Mouse (Mus musculus) kidney, embryonic 15.5 days (tissue): ENCODE data around the gene Plekha7. TPM values are rescaled to one million over a fixed set of nuclear protein-coding genes. Genes with fewer than 3 reads are reported as not detected.

ENCODE experiments used
- ATAC-seq: fragments of 200-750 bp; cut with Nextera tagmentation; replicated peaks from 2 replicates; pipeline ENCODE4 v1.8.0; 2017; ENCODE audit warnings: moderate TSS enrichment; ENCODE audit not compliant: low FRiP score
- H3K27ac ChIP-seq: fragments of 300-500 bp; sonication (generic); 2 replicates; pipeline ENCODE4 v1.5.1; 2015; ENCODE audit warnings: mild to moderate bottlenecking, inconsistent platforms
- H3K27me3 ChIP-seq: fragments of 300-500 bp; sonication (generic); 2 replicates; pipeline ENCODE4 v1.6.1; 2015; ENCODE audit warnings: inconsistent platforms
- H3K36me3 ChIP-seq: fragments of 300-500 bp; sonication (generic); 2 replicates; pipeline ENCODE4 v1.6.1; 2015; ENCODE audit warnings: inconsistent platforms
- H3K4me1 ChIP-seq: fragments of 300-500 bp; sonication (generic); 2 replicates; pipeline ENCODE4 v1.6.1; 2015; ENCODE audit warnings: inconsistent platforms
- H3K4me2 ChIP-seq: fragments of 300-500 bp; sonication (generic); 2 replicates; pipeline ENCODE4 v1.6.1; 2015; ENCODE audit warnings: moderate library complexity, mild to moderate bottlenecking, inconsistent platforms
- H3K4me3 ChIP-seq: fragments of 300-500 bp; sonication (generic); replicated peaks from 2 replicates; pipeline ENCODE4 v1.5.1; 2015; ENCODE audit warnings: mild to moderate bottlenecking, inconsistent platforms
- H3K9ac ChIP-seq: fragments of 300-500 bp; sonication (generic); 2 replicates; pipeline ENCODE4 v1.6.1; 2015; ENCODE audit warnings: mild to moderate bottlenecking, inconsistent platforms
- H3K9me3 ChIP-seq: fragments of 300-500 bp; sonication (generic); replicated peaks from 2 replicates; pipeline ENCODE4 v1.6.1; 2016; ENCODE audit warnings: inconsistent platforms
- WGBS: fragments of 180-500 bp; shearing (Covaris S2); methylation state at CpG from one replicate; pipeline ENCODE4 v1.1.7; 2015; ENCODE audit warnings: mixed read lengths; 5-methylcytosine and 5-hydroxymethylcytosine counted together
- polyA plus RNA-seq: library from polyadenylated mRNA; unstranded; fragments of >200 nt; fragmentation: Nextera tagmentation; extraction: Ambion mirVana; gene quantifications from 2 replicates; pipeline ENCODE4 v1.2.1, GENCODE M21; 2015

Plekha7 gene
- polyA plus RNA-seq, 1 experiment from 2014 or later = 14.1 TPM

- Histone ChIP-seq H3K4me2 (no peak overlapping the region), H3K27ac (no peak overlapping the region), H3K4me1 (peaks cover 14% of the 10 kb centered on the region), H3K4me3 (no peak overlapping the region), H3K9ac (no peak overlapping the region), H3K36me3 (no peaks in the 10 kb centered on the region), H3K27me3 (peaks cover 7% of the 10 kb centered on the region), H3K9me3 (no peaks in the 10 kb centered on the region)
- 74% methylated on average over 11 of the region's 11 CpGs for whole genome bisulfite sequencing
- ATAC-seq = no peak
Observed at GRCm38 (mm10) chr7:116230811-116231609, 77.2 kb downstream of the Plekha7 start.

- Histone ChIP-seq H3K27ac (no peak overlapping the region), H3K9me3 (no peaks in the 10 kb centered on the region), H3K4me2 (no peak overlapping the region), H3K9ac (no peak overlapping the region), H3K27me3 (no peaks in the 10 kb centered on the region), H3K4me3 (no peak overlapping the region), H3K4me1 (peaks cover 10% of the 10 kb centered on the region), H3K36me3 (no peaks in the 10 kb centered on the region)
- no peak for ATAC-seq
- WGBS = 77% methylated on average over 7 of the region's 7 CpGs
Observed at GRCm38 (mm10) chr7:116226877-116227282, 81.3 kb downstream of the Plekha7 start.

DNA sequence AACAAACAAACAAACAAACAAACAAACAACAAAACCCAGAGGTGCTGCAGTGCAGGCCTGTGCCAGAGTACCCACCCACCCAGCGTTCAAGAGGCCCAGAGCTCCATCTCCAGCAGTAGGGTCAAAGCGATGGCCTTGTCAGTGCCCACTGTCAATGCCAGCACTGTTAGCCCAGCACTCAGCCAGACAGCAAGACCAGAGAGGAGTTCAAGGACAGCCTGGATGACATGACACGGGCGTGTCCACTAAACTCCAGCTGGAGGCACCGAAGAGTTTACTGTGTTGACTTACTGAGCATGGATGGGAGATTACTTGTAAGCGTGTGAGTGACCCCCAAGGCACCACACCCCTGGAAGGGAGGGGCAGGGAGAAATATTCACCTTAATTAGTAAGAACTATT is 81.9 kb downstream of the Plekha7 start:
- H3K4me2 ChIP-seq = no peak overlapping the region
- 83% methylated on average over 6 of the region's 6 CpGs for WGBS
- ATAC-seq = no peak

DNA sequence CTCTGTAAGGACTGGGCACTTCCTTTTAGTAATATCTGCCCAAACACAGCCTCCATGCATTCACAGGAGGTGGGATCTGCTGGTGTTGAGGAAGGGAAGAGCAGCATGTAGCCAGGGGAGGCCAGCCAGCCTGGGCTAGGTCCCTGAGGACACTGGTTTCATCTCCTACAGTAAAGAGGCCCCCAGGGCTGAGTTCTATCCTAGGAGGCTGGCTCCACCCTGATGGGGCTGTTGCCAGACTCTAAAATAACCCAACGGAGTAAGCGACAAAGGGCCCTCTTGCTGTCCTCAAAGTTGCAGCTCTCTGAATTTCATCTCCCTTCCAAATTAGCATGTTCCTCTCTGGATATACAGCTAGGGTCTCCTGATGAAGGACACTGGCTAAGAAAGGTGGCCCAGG is 83.6 kb downstream of the Plekha7 start:
- Histone ChIP-seq H3K36me3 (no peaks in the 10 kb centered on the region), H3K9me3 (no peaks in the 10 kb centered on the region), H3K4me3 (no peak overlapping the region), H3K4me1 (peaks cover 23% of the 10 kb centered on the region), H3K27me3 (no peaks in the 10 kb centered on the region), H3K27ac (no peak overlapping the region), H3K9ac (no peak overlapping the region), H3K4me2 (no peak overlapping the region)
- WGBS = 76% methylated on average over 2 of the region's 2 CpGs
- ATAC-seq = no peak

More for the DNA sequence above, 81.9 kb downstream of the Plekha7 start:
- no peak overlapping the region for H3K4me3 ChIP-seq
- H3K9ac ChIP-seq = no peak overlapping the region
- no peaks in the 10 kb centered on the region for H3K9me3 ChIP-seq
- no peaks in the 10 kb centered on the region for H3K27me3 ChIP-seq
- peaks cover 16% of the 10 kb centered on the region for H3K4me1 ChIP-seq
- H3K27ac ChIP-seq = no peak overlapping the region
- no peaks in the 10 kb centered on the region for H3K36me3 ChIP-seq

- WGBS = 64% methylated on average over 14 of the region's 14 CpGs
- Histone ChIP-seq H3K9me3 (no peaks in the 10 kb centered on the region), H3K4me1 (peaks cover 23% of the 10 kb centered on the region), H3K36me3 (no peaks in the 10 kb centered on the region), H3K27ac (no peak overlapping the region), H3K27me3 (no peaks in the 10 kb centered on the region), H3K9ac (no peak overlapping the region), H3K4me2 (no peak overlapping the region), H3K4me3 (no peak overlapping the region)
- ATAC-seq = no peak
Observed at GRCm38 (mm10) chr7:116223010-116223783, 85.0 kb downstream of the Plekha7 start.

DNA sequence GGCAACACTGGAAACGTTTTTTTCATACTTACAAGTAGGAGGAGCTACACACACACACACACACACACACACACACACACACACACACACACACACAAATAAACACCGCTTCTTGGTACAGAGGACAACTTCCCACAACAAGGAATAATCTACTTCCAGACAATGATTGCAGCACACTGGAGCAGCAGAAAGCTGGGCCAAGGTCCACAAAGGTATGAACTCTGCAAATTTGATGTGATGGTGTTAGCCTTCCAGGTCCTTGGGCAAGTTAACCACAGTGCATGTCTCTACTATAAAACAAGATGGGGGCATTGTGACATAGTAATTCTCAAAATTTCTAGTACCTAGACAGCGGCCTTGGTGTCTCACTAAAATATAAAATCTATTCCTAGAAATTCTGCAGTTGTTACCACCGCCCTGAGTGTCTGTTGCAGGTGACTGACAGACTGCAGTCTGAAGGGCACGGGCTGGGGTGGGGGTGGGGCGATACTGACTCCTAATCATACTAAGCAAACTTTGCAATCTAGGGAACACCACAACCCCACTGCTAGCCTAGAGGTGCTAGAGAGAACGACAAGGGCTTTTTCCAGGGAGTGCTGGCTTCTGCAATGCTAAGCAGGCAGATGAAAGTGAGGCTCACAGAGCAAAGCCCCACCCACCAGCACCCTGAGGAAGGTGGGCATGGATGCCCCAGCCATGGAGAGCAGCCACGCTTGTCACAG is 85.7 kb downstream of the Plekha7 start:
- H3K4me3 ChIP-seq = no peak overlapping the region
- H3K27ac ChIP-seq = no peak overlapping the region
- no peak overlapping the region for H3K4me2 ChIP-seq
- peaks cover 23% of the 10 kb centered on the region for H3K4me1 ChIP-seq
- peak; percentile 20; the same call in 1 of the 2 replicates for ATAC-seq
- H3K9me3 ChIP-seq = no peaks in the 10 kb centered on the region
- WGBS = 61% methylated on average over 8 of the region's 8 CpGs
- no peaks in the 10 kb centered on the region for H3K36me3 ChIP-seq
- H3K9ac ChIP-seq = no peak overlapping the region
- H3K27me3 ChIP-seq = no peaks in the 10 kb centered on the region

DNA sequence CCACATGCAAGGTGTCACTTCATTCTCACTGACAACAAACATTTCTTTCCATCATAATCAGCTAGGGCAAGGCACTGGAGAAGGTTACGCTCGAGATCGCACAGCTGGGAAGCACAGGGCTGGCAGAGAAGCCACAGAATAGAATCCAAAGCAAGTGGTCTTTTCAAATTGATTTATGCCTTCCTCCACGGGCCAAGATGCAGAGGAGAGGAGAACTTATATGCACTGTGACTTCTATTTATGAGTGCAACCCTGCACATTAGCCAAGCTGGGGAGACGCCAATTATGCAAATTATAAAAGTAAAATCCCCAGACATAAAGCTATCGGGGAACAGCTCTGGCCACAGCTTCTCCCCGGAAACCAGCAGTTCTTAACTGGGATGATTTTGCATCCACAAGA is 86.3 kb downstream of the Plekha7 start:
- H3K27ac ChIP-seq = no peak overlapping the region

DNA sequence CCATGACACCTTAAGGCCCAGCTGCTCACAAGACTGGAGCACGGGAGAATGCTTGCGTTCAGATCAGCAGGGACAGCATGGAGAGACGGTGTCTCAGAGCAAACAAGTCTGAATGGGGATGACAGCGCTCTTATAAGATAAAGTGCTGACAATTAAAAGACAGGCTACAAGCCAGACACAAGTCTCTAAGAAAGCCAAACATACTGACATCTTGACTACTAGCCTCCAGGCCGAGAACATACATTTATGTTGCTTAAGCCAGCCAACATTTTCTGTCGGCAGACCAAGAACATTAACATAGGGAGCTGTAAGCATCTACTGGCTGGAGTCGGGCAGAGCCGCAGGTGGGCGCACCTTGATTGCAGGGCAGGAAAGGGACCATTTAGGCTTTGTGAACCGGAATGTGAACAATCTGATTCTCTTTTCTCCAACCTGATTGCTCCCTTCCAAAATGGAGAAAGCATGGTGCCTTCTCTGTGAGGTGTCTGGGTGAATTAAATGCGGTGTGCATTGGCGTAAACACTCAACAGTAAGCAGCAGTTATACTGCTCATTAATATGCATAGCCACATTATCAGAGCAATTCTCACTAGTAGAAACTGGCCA is 88.0 kb downstream of the Plekha7 start:
- Histone ChIP-seq H3K27ac (no peak overlapping the region), H3K4me1 (peaks cover 23% of the 10 kb centered on the region), H3K4me2 (no peak overlapping the region), H3K4me3 (no peak overlapping the region), H3K9ac (no peak overlapping the region), H3K27me3 (no peaks in the 10 kb centered on the region), H3K9me3 (no peaks in the 10 kb centered on the region), H3K36me3 (no peaks in the 10 kb centered on the region)
- no peak for ATAC-seq
- WGBS = 83% methylated on average over 12 of the region's 12 CpGs

More for the DNA sequence above, 86.3 kb downstream of the Plekha7 start:
- Histone ChIP-seq H3K4me1 (peaks cover 23% of the 10 kb centered on the region), H3K36me3 (no peaks in the 10 kb centered on the region), H3K4me3 (no peak overlapping the region), H3K4me2 (no peak overlapping the region), H3K9ac (no peak overlapping the region), H3K9me3 (no peaks in the 10 kb centered on the region), H3K27me3 (no peaks in the 10 kb centered on the region)
- no peak for ATAC-seq
- 26% methylated on average over 7 of the region's 7 CpGs for WGBS

DNA sequence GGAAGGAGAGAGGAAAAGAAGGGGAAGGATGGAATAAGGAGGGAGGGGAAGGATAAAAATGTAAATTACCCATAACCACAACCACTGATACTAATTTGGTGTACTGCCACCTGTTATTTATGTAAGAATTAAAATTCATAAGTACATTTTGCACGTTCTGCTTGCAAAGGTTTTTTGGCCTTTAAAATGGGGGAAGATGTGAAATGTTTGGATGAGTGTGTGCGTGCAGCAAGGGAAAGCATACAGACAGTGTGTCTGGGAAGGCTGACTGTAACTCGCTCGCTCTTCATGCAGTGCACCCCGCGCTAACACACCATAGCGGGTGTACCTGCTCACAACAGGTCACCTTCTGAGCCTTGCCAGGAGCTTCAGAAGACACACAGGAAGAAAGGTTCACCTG is 90.4 kb downstream of the Plekha7 start:
- Histone ChIP-seq H3K9me3 (no peaks in the 10 kb centered on the region), H3K4me2 (no peak overlapping the region), H3K27me3 (no peaks in the 10 kb centered on the region), H3K27ac (no peak overlapping the region), H3K4me3 (no peak overlapping the region), H3K36me3 (no peaks in the 10 kb centered on the region), H3K4me1 (peaks cover 21% of the 10 kb centered on the region), H3K9ac (no peak overlapping the region)
- no peak for ATAC-seq
- 90% methylated on average over 7 of the region's 7 CpGs for WGBS

DNA sequence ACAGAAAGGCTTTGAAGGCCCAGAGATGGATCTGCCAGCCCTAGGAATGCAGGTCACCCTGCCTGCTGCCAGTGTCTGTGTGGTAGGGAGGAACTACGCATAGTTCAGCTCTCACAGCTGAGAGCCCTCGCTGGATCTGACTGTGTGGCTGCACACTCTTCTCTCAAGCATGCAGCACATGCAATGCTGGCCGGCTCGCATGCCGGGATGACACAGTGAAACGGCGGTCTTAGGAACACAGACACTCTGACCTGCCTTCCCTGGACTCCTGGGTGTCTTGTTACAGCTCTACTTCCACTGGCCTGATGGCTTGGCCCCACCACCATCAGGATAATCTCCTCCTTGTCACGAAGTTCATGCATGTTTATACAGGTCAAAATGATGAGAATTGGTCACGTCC is 96.3 kb downstream of the Plekha7 start:
- peak; percentile 45; the same call in 1 of the 2 replicates for ATAC-seq
- Histone ChIP-seq H3K27me3 (no peaks in the 10 kb centered on the region), H3K4me2 (no peak overlapping the region), H3K4me3 (no peak overlapping the region), H3K36me3 (no peaks in the 10 kb centered on the region), H3K27ac (no peak overlapping the region), H3K9ac (no peak overlapping the region), H3K9me3 (no peaks in the 10 kb centered on the region), H3K4me1 (peaks cover 27% of the 10 kb centered on the region)
- 13% methylated on average over 9 of the region's 9 CpGs for whole genome bisulfite sequencing

DNA sequence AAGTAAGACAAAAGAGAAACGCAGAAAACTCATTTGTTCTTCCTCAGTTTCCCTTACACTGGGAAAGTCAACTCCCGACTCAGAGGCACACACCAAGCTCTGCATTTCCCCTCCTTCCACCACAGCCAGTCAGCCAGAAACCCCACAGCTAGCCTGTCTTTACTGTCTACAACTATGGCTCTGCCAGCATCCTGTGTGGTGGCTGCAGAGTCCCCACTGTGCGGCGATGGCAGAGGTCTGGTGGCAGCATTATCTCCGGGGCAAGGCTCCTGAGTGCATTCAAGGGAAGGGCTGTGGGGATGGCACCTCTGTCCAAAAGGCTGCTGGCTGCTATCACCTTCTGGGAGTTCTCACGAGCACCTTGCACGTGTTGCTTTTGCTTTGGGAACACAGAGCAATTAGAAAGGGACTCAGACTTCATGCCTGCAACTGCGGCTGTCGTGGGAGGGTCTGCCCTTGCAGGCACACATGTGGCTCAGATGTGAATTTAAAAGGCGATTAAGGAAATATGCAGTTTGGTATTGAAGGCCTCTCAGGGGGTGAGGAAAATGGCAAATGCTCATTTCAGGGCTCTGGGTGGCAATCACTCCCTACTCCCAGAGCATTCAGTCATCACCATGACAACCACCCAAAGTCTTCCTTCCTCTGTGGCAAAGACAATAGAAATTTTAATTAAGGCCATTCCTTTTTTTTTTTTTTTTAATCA is 98.1 kb downstream of the Plekha7 start:
- H3K27ac ChIP-seq = no peak overlapping the region
- ATAC-seq = no peak
- H3K9ac ChIP-seq = no peak overlapping the region
- no peak overlapping the region for H3K4me3 ChIP-seq
- 37% methylated on average over 10 of the region's 10 CpGs for WGBS
- H3K4me2 ChIP-seq = no peak overlapping the region
- no peaks in the 10 kb centered on the region for H3K9me3 ChIP-seq
- H3K36me3 ChIP-seq = no peaks in the 10 kb centered on the region
- H3K27me3 ChIP-seq = no peaks in the 10 kb centered on the region
- H3K4me1 ChIP-seq = peaks cover 27% of the 10 kb centered on the region
